Mouse (Mus musculus) heart, embryonic 15.5 days (tissue): Measurements from ENCODE around the gene Slc27a5. TPM values are rescaled to one million over a fixed set of nuclear protein-coding genes. Genes with fewer than 3 reads are reported as not detected.
A peak's percentile ranks its signal among the peaks of the same experiment; 100 is the strongest.

Experiments used
- ATAC-seq: fragments of 200-750 bp; cut with Nextera tagmentation; replicated peaks from 2 replicates; pipeline ENCODE4 v1.8.0; 2017; ENCODE audit warnings: low read depth, moderate TSS enrichment; ENCODE audit not compliant: insufficient number of reproducible peaks, insufficient read depth, low FRiP score
- H3K27ac ChIP-seq: fragments of 300-500 bp; sonication (generic); 2 replicates; pipeline ENCODE4 v1.5.1; 2015; ENCODE audit warnings: mild to moderate bottlenecking, inconsistent platforms
- H3K27me3 ChIP-seq: fragments of 300-500 bp; sonication (generic); 2 replicates; pipeline ENCODE4 v1.6.1; 2015; ENCODE audit warnings: inconsistent platforms
- H3K36me3 ChIP-seq: fragments of 300-500 bp; sonication (generic); 2 replicates; pipeline ENCODE4 v1.6.1; 2015; ENCODE audit warnings: mild to moderate bottlenecking, inconsistent platforms
- H3K4me1 ChIP-seq: fragments of 300-500 bp; sonication (generic); replicated peaks from 2 replicates; pipeline ENCODE4 v1.6.1; 2015; ENCODE audit warnings: inconsistent platforms
- H3K4me2 ChIP-seq: fragments of 300-500 bp; sonication (generic); 2 replicates; pipeline ENCODE4 v1.6.1; 2015; ENCODE audit warnings: inconsistent platforms, mild to moderate bottlenecking, moderate library complexity
- H3K4me3 ChIP-seq: fragments of 300-500 bp; sonication (generic); 2 replicates; pipeline ENCODE4 v1.5.1; 2015; ENCODE audit warnings: mild to moderate bottlenecking, inconsistent platforms
- H3K9ac ChIP-seq: fragments of 300-500 bp; sonication (generic); 2 replicates; pipeline ENCODE4 v1.6.1; 2015; ENCODE audit warnings: mild to moderate bottlenecking, inconsistent platforms
- H3K9me3 ChIP-seq: fragments of 300-500 bp; sonication (generic); replicated peaks from 2 replicates; pipeline ENCODE4 v1.6.1; 2016; ENCODE audit warnings: inconsistent platforms
- WGBS: fragments of 180-500 bp; shearing (Covaris S2); methylation state at CpG from one replicate; pipeline ENCODE4 v1.1.7; 2015; ENCODE audit warnings: mixed read lengths; 5-methylcytosine and 5-hydroxymethylcytosine counted together
- polyA plus RNA-seq: library from polyadenylated mRNA; unstranded; fragments of >200 nt; fragmentation: Nextera tagmentation; extraction: Ambion mirVana; gene quantifications from 2 replicates; pipeline ENCODE4 v1.2.1, GENCODE M21; 2015

Slc27a5 gene
- polyA plus RNA-seq, 1 experiment from 2014 or later = not detected

- Histone ChIP-seq H3K27me3 (peaks cover 5% of the 10 kb centered on the region; the same call in 1 of the 2 replicates), H3K9ac (peak overlapping the region; percentile 99), H3K4me2 (peak overlapping the region; percentile 76), H3K27ac (peak overlapping the region; percentile 99), H3K36me3 (peaks cover 30% of the 10 kb centered on the region), H3K4me3 (peak overlapping the region; percentile 90), H3K9me3 (no peaks in the 10 kb centered on the region), H3K4me1 (peaks cover 42% of the 10 kb centered on the region)
- ATAC-seq = no peak
- 24% methylated on average over 4 of the region's 4 CpGs for WGBS
Observed at GRCm38 (mm10) chr7:13036806-13037205, 38.8 kb upstream of the Slc27a5 start.

GRCm38 (mm10) chr7:13035211-13035855 is 37.3 kb upstream of the Slc27a5 start:
- no peak overlapping the region for H3K9ac ChIP-seq

GRCm38 (mm10) chr7:13034148-13034977 is 36.4 kb upstream of the Slc27a5 start, which contains the start of gene Chmp2a:
TSS of gene Chmp2a (minus strand) at chr7:13034807.
- Histone ChIP-seq H3K4me2 (peak within 1 kb of the TSS; percentile 87), H3K4me1 (peaks cover 41% of the 10 kb centered on the region), H3K4me3 (peak within 1 kb of the TSS; percentile 72), H3K9me3 (no peaks in the 10 kb centered on the region), H3K27me3 (no peaks in the 10 kb centered on the region), H3K36me3 (peaks cover 54% of the 10 kb centered on the region), H3K27ac (peak within 1 kb of the TSS; percentile 89), H3K9ac (peak within 1 kb of the TSS; percentile 83)
- under 1% methylated on average over 45 of the region's 45 CpGs for WGBS
- ATAC-seq = peak; percentile 74

More at GRCm38 (mm10) chr7:13035211-13035855, 37.3 kb upstream of the Slc27a5 start:
- H3K4me1 ChIP-seq = peaks cover 42% of the 10 kb centered on the region
- H3K4me3 ChIP-seq = peak overlapping the region; percentile 72
- peaks cover 44% of the 10 kb centered on the region for H3K36me3 ChIP-seq
- H3K4me2 ChIP-seq = peak overlapping the region; percentile 87
- no peaks in the 10 kb centered on the region for H3K9me3 ChIP-seq
- WGBS = 85% methylated on average over 17 of the region's 17 CpGs
- no peaks in the 10 kb centered on the region for H3K27me3 ChIP-seq
- H3K27ac ChIP-seq = peak overlapping the region; percentile 89
- no peak for ATAC-seq

- Histone ChIP-seq H3K27me3 (no peaks in the 10 kb centered on the region), H3K27ac (peak overlapping the region; percentile 89), H3K4me2 (peak overlapping the region; percentile 87), H3K4me1 (peaks cover 33% of the 10 kb centered on the region), H3K36me3 (peaks cover 61% of the 10 kb centered on the region), H3K9ac (peak overlapping the region; percentile 83), H3K9me3 (no peaks in the 10 kb centered on the region), H3K4me3 (peak overlapping the region; percentile 72)
- ATAC-seq = no peak
- 43% methylated on average over 13 of the region's 13 CpGs for WGBS
Observed at GRCm38 (mm10) chr7:13033451-13034147, 35.6 kb upstream of the Slc27a5 start.

- ATAC-seq = no peak
- H3K4me2 ChIP-seq = no peak overlapping the region
- 93% methylated on average over 7 of the region's 7 CpGs for WGBS
- no peaks in the 10 kb centered on the region for H3K9me3 ChIP-seq
- peaks cover 72% of the 10 kb centered on the region for H3K36me3 ChIP-seq
- no peak overlapping the region for H3K27ac ChIP-seq
- H3K9ac ChIP-seq = no peak overlapping the region
- no peaks in the 10 kb centered on the region for H3K27me3 ChIP-seq
- no peak overlapping the region for H3K4me3 ChIP-seq
- H3K4me1 ChIP-seq = peaks cover 32% of the 10 kb centered on the region
Observed at GRCm38 (mm10) chr7:13032541-13032940, 34.5 kb upstream of the Slc27a5 start.

- H3K4me3 ChIP-seq = no peak overlapping the region
- no peak overlapping the region for H3K4me2 ChIP-seq
- H3K27me3 ChIP-seq = no peaks in the 10 kb centered on the region
- 88% methylated on average over 2 of the region's 2 CpGs for WGBS
- peaks cover 33% of the 10 kb centered on the region for H3K4me1 ChIP-seq
- no peak for ATAC-seq
- H3K27ac ChIP-seq = no peak overlapping the region
- H3K36me3 ChIP-seq = peaks cover 77% of the 10 kb centered on the region
- no peak overlapping the region for H3K9ac ChIP-seq
- H3K9me3 ChIP-seq = no peaks in the 10 kb centered on the region
Observed at GRCm38 (mm10) chr7:13031983-13032382, 34.0 kb upstream of the Slc27a5 start.

- 74% methylated on average over 5 of the region's 5 CpGs for WGBS
- no peak overlapping the region for H3K9ac ChIP-seq
- ATAC-seq = no peak
- peaks cover 82% of the 10 kb centered on the region for H3K36me3 ChIP-seq
- H3K4me2 ChIP-seq = no peak overlapping the region
- H3K27ac ChIP-seq = no peak overlapping the region
- no peaks in the 10 kb centered on the region for H3K9me3 ChIP-seq
- H3K27me3 ChIP-seq = no peaks in the 10 kb centered on the region
- H3K4me3 ChIP-seq = no peak overlapping the region
- H3K4me1 ChIP-seq = peaks cover 34% of the 10 kb centered on the region
Observed at GRCm38 (mm10) chr7:13031069-13031468, 33.1 kb upstream of the Slc27a5 start.

GRCm38 (mm10) chr7:13028986-13029385 is 31.0 kb upstream of the Slc27a5 start:
- H3K4me2 ChIP-seq = no peak overlapping the region
- no peak overlapping the region for H3K27ac ChIP-seq
- no peaks in the 10 kb centered on the region for H3K27me3 ChIP-seq
- H3K9me3 ChIP-seq = no peaks in the 10 kb centered on the region
- peaks cover 34% of the 10 kb centered on the region for H3K4me1 ChIP-seq
- peaks cover 70% of the 10 kb centered on the region for H3K36me3 ChIP-seq
- ATAC-seq = no peak
- 92% methylated on average over 4 of the region's 4 CpGs for WGBS
- no peak overlapping the region for H3K4me3 ChIP-seq
- H3K9ac ChIP-seq = no peak overlapping the region

GRCm38 (mm10) chr7:13025511-13026112 is 27.6 kb upstream of the Slc27a5 start:
- Histone ChIP-seq H3K27ac (peak overlapping the region; percentile 99), H3K36me3 (peaks cover 45% of the 10 kb centered on the region), H3K4me2 (peak overlapping the region; percentile 85), H3K9ac (peak overlapping the region; percentile 98), H3K4me1 (peaks cover 30% of the 10 kb centered on the region), H3K27me3 (no peaks in the 10 kb centered on the region), H3K4me3 (peak overlapping the region; percentile 97), H3K9me3 (no peaks in the 10 kb centered on the region)
- ATAC-seq = no peak
- WGBS = 27% methylated on average over 4 of the region's 4 CpGs

GRCm38 (mm10) chr7:13024805-13025204 is 26.8 kb upstream of the Slc27a5 start:
- peak; percentile 70 for ATAC-seq
- H3K9ac ChIP-seq = peak overlapping the region; percentile 98
- peaks cover 30% of the 10 kb centered on the region for H3K4me1 ChIP-seq
- H3K27ac ChIP-seq = peak overlapping the region; percentile 99
- peak overlapping the region; percentile 97 for H3K4me3 ChIP-seq
- no peaks in the 10 kb centered on the region for H3K27me3 ChIP-seq
- WGBS = under 1% methylated on average over 44 of the region's 44 CpGs
- peak overlapping the region; percentile 85 for H3K4me2 ChIP-seq
- H3K9me3 ChIP-seq = no peaks in the 10 kb centered on the region
- peaks cover 37% of the 10 kb centered on the region for H3K36me3 ChIP-seq
